Mouse (Mus musculus): ENCODE results near the gene Nr0b1. TPM values are rescaled to one million over a fixed set of nuclear protein-coding genes. Genes with fewer than 3 reads are reported as not detected.

The Nr0b1 gene
- not detected for total RNA-seq (2023)

DNA sequence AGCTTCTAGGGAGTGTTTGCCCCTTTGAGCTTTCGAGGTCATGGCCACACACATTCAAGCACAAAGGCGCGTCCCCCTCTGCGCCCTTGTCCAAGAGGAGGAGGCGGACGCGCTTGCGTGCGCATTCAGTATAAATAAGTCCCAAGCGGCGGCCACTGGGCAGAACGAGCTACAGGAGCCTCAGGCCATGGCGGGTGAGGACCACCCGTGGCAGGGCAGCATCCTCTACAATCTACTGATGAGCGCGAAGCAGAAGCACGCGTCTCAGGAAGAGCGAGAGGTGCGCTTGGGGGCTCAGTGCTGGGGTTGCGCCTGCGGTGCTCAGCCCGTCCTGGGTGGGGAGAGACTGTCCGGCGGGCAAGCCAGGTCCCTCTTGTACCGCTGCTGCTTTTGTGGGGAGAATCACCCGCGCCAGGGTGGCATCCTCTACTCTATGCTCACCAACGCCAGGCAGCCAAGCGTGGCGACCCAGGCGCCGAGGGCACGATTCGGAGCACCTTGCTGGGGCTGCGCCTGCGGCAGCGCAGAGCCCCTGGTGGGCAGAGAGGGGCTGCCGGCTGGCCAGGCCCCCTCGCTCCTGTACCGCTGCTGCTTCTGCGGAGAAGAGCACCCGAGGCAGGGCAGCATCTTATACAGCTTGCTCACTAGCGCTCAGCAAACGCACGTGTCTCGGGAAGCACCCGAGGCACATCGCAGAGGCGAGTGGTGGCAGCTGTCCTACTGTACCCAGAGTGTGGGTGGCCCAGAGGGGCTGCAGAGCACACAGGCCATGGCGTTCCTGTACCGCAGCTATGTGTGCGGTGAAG is at the start of gene Nr0b1:
Gene Nr0b1 (plus strand): TSS at position 151 of the 806 bp plus-strand sequence.

Other genes with a start within 250 kb of the Nr0b1 start
- gene Samt3, start 147.6 kb upstream of the Nr0b1 start, total RNA-seq (2023), result not detected
- gene Mageb4, start 113.3 kb downstream of the Nr0b1 start, total RNA-seq (2023), result not detected

All from monocyte, adult 59 days (primary cell).